Mouse (Mus musculus): ENCODE results near the gene Asb2. TPM values are rescaled to one million over a fixed set of nuclear protein-coding genes. Genes with fewer than 3 reads are reported as not detected.

The Asb2 gene
- total RNA-seq, 1 experiment from 2014 or later, result 0.85 TPM

Other genes starting within 250 kb of the Asb2 start
- gene Prima1, start 113.9 kb downstream of the Asb2 start, total RNA-seq (2021), result 1.4 and 1.8 TPM in 2 replicates
- gene Fam181a, start 45.0 kb downstream of the Asb2 start, total RNA-seq (2021), result not detected in 2 replicates
- gene Otub2, start 32.7 kb upstream of the Asb2 start, total RNA-seq (2021), result 3.5 and 3.9 TPM in 2 replicates
- 1.3 and 1.6 TPM in 2 replicates for gene 9330161L09Rik, start 51.8 kb upstream of the Asb2 start, total RNA-seq (2021)
- gene Ddx24, start 69.8 kb upstream of the Asb2 start, total RNA-seq (2021), result 109 TPM in 2 replicates
- gene Ifi27, start 78.2 kb upstream of the Asb2 start, total RNA-seq (2021), result 843 and 1,153 TPM in 2 replicates
- 30.3 and 36.9 TPM in 2 replicates for gene Ifi27l2a, start 87.7 kb upstream of the Asb2 start, total RNA-seq (2021)
- not detected in 2 replicates for gene Ifi27l2b, start 101.2 kb upstream of the Asb2 start, total RNA-seq (2021)
- gene Ppp4r4, start 176.3 kb upstream of the Asb2 start, total RNA-seq (2021), result 5.3 and 5.4 TPM in 2 replicates

Measured in adrenal gland, postnatal 25 days (tissue).